Mouse (Mus musculus): ENCODE results near the gene Slc22a18. TPM values are rescaled to one million over a fixed set of nuclear protein-coding genes. Genes with fewer than 3 reads are reported as not detected.

The Slc22a18 gene
- total and polyA plus RNA-seq, 3 experiments: 0.48 to 2.0 (median 0.76) TPM

- H3K27me3 ChIP-seq (replicated peaks): peaks cover 55% of the 10 kb centered on the region
- DNase-seq (ENCODE audit: extremely low read depth): no peak
- in situ Hi-C loops (cut with MboI; ENCODE audit: low pct_ligation_motif_present, low pct_unique_long_range_greater_than_20kb, low sequenced_read_pairs): no loop called here
These were observed 2.3 kb downstream of the Slc22a18 start for GRCm38 (mm10) chr7:143475876-143476275.

DNA sequence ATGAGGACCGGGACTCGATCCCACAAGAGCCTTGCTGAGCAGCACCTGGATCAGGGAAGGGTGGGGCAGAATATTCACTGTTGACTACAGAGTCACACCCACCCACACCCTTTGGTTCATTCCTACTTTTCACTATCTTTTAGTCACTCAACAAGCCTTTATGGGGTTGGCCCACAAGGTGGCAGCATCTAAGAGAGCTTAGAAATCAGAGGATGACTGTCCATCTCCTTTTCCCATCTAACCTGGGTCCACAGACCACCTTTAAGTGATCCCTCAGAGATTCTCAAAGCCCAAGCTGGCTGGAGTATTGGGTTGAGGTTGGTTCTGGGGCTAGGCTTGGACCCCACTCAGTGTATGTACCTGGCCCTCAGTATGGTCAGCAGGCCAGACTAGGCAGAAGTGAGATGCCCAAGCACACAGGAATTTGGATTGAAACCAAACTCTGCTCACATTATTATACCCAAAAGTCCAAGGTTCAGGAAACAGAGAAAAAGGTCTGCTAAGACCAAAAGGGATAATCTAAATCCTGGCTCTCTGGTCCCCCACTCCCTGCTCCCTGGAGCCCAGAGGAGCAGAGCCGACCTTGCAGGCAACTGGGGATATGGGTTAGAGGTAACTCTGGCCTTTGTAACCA is 3.3 kb downstream of the Slc22a18 start:
- Histone ChIP-seq H3K9me3 (replicated peaks; ENCODE audit: low read length) (no peaks in the 10 kb centered on the region), H3K4me2 (ENCODE audit: insufficient read depth, low read depth, poor library complexity, severe bottlenecking) (no peak overlapping the region), H3K36me3 (replicated peaks in 1 of 2; ENCODE audit: control insufficient read depth in 1 of 2, insufficient read depth in 1 of 2, low read length in 1 of 2) (no peaks in the 10 kb centered on the region), H3K27me3 (replicated peaks) (peaks cover 58% of the 10 kb centered on the region), H3K9ac (ENCODE audit: insufficient read depth, low read depth) (no peak overlapping the region), H3K4me3 (replicated peaks in 1 of 3; ENCODE audit: low read depth in 2 of 3, low read length in 2 of 3, poor library complexity in 1 of 3) (no peak overlapping the region), H3K79me2 (replicated peaks; ENCODE audit: control insufficient read depth, extremely low read depth, insufficient read depth, poor library complexity, severe bottlenecking) (no peaks in the 10 kb centered on the region), H3K27ac (ENCODE audit: insufficient read depth, low read depth) (no peak overlapping the region), H3K4me1 (ENCODE audit: control insufficient read depth in 1 of 2, insufficient read depth in 2 of 2) (peaks cover 0 to 19% of the 10 kb centered on the region in 2 experiments; a peak in 2 of 4 replicates)
- in situ Hi-C loops (cut with MboI; ENCODE audit: low pct_ligation_motif_present, low pct_unique_long_range_greater_than_20kb, low sequenced_read_pairs): no loop called here
- peak; percentile 15 for DNase-seq (ENCODE audit: extremely low read depth)
- TF ChIP-seq SMC3 (IDR thresholded peaks at IDR 0.05; ENCODE audit: low read depth, low read length) (peak; percentile 38), CTCF (conservative IDR thresholded peaks at IDR 0.05 in 1 of 2, IDR thresholded peaks at IDR 0.05 in 1 of 2; ENCODE audit: low read depth in 2 of 2, low read length in 2 of 2) (peak in 1 of 2 experiments; percentile 55; a peak in 2 of 4 replicates), RAD21 (IDR thresholded peaks at IDR 0.05; ENCODE audit: low read depth, low read length) (peak; percentile 4), POLR2A (IDR thresholded peaks at IDR 0.05; ENCODE audit: low read depth, low read length) (no peak)
- dilution Hi-C loops (cut with MboI; ENCODE audit: extremely low pct_ligation_motif_present, extremely low pct_unique_long_range_greater_than_20kb, low sequenced_read_pairs): no loop called here

More at GRCm38 (mm10) chr7:143475876-143476275, 2.3 kb downstream of the Slc22a18 start:
- dilution Hi-C loops (cut with MboI; ENCODE audit: extremely low pct_ligation_motif_present, extremely low pct_unique_long_range_greater_than_20kb, low sequenced_read_pairs): no loop called here
- no peak for TF ChIP-seq RCOR1 (conservative IDR thresholded peaks at IDR 0.05; ENCODE audit: low read depth, low read length)
- TF ChIP-seq E2F4 (IDR thresholded peaks at IDR 0.05; ENCODE audit: insufficient replicate concordance, low read depth, low read length): no peak
- Histone ChIP-seq H3K4me2 (ENCODE audit: insufficient read depth, low read depth, poor library complexity, severe bottlenecking) (no peak overlapping the region), H3K9ac (ENCODE audit: insufficient read depth, low read depth) (no peak overlapping the region), H3K4me1 (ENCODE audit: control insufficient read depth in 1 of 2, insufficient read depth in 2 of 2) (peaks cover 0 to 19% of the 10 kb centered on the region in 2 experiments; a peak in 2 of 4 replicates), H3K79me2 (replicated peaks; ENCODE audit: control insufficient read depth, extremely low read depth, insufficient read depth, poor library complexity, severe bottlenecking) (no peaks in the 10 kb centered on the region), H3K27ac (ENCODE audit: insufficient read depth, low read depth) (no peak overlapping the region), H3K4me3 (replicated peaks in 1 of 3; ENCODE audit: low read depth in 2 of 3, low read length in 2 of 3, poor library complexity in 1 of 3) (no peak overlapping the region), H3K9me3 (replicated peaks; ENCODE audit: low read length) (no peaks in the 10 kb centered on the region), H3K36me3 (replicated peaks in 1 of 2; ENCODE audit: control insufficient read depth in 1 of 2, insufficient read depth in 1 of 2, low read length in 1 of 2) (no peaks in the 10 kb centered on the region)

DNA sequence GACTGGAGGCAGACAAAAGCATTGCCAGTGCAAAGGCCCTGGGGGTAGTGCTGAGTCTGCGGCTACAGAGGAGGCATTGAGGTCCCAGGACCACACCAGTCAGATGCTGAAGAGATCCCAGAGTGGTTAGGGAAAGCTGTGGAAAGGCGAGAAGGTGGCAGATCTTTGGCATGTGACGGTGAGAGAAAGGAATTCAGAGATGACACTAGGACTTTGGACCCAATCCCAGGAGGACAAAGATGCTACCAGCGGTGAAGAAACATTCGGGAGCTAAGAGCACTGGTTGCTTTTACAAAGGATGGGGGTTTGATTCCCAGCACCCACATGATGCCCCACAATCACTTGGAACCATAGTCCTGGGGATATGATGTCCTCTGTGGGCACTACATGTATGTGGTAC is 4.3 kb downstream of the Slc22a18 start:
- Histone ChIP-seq H3K9me3 (replicated peaks; ENCODE audit: low read length) (no peaks in the 10 kb centered on the region), H3K4me2 (ENCODE audit: insufficient read depth, low read depth, poor library complexity, severe bottlenecking) (no peak overlapping the region), H3K27me3 (replicated peaks) (peaks cover 60% of the 10 kb centered on the region), H3K9ac (ENCODE audit: insufficient read depth, low read depth) (no peak overlapping the region), H3K36me3 (replicated peaks in 1 of 2; ENCODE audit: control insufficient read depth in 1 of 2, insufficient read depth in 1 of 2, low read length in 1 of 2) (no peaks in the 10 kb centered on the region), H3K4me3 (replicated peaks in 1 of 3; ENCODE audit: low read depth in 2 of 3, low read length in 2 of 3, poor library complexity in 1 of 3) (no peak overlapping the region), H3K27ac (ENCODE audit: insufficient read depth, low read depth) (no peak overlapping the region), H3K4me1 (ENCODE audit: control insufficient read depth in 1 of 2, insufficient read depth in 2 of 2) (peaks cover 0 to 19% of the 10 kb centered on the region in 2 experiments; a peak in 2 of 4 replicates), H3K79me2 (replicated peaks; ENCODE audit: control insufficient read depth, extremely low read depth, insufficient read depth, poor library complexity, severe bottlenecking) (no peaks in the 10 kb centered on the region)
- dilution Hi-C loops (cut with MboI; ENCODE audit: extremely low pct_ligation_motif_present, extremely low pct_unique_long_range_greater_than_20kb, low sequenced_read_pairs): no loop called here
- in situ Hi-C loops (cut with MboI; ENCODE audit: low pct_ligation_motif_present, low pct_unique_long_range_greater_than_20kb, low sequenced_read_pairs): no loop called here
- DNase-seq (ENCODE audit: extremely low read depth): no peak
- no peak for TF ChIP-seq MAZ (IDR thresholded peaks at IDR 0.05; ENCODE audit: low read depth, low read length)
- TF ChIP-seq MXI1 (IDR thresholded peaks at IDR 0.05; ENCODE audit: low read depth, low read length): no peak
- TF ChIP-seq MEF2A (IDR thresholded peaks at IDR 0.05; ENCODE audit: borderline replicate concordance, low read depth, low read length): no peak
- TF ChIP-seq POLR2A (IDR thresholded peaks at IDR 0.05; ENCODE audit: low read depth, low read length): no peak
- no peak for TF ChIP-seq BHLHE40 (IDR thresholded peaks at IDR 0.05; ENCODE audit: low read depth, low read length)
- no peak for TF ChIP-seq PAX5 (IDR thresholded peaks at IDR 0.05; ENCODE audit: low read length)
- TF ChIP-seq UBTF (IDR thresholded peaks at IDR 0.05; ENCODE audit: low read depth, low read length): no peak
- TF ChIP-seq ZKSCAN1 (IDR thresholded peaks at IDR 0.05; ENCODE audit: borderline replicate concordance, low read depth, low read length): no peak
- TF ChIP-seq ETS1 (conservative IDR thresholded peaks at IDR 0.05; ENCODE audit: low read depth, low read length): no peak
